19 mouse cellular contexts compared by ENCODE assay signal in genomic region chr9:78451382-78451781, GRCm38 (mm10). TPM values are rescaled to one million over a fixed set of nuclear protein-coding genes. Genes with fewer than 3 reads are reported as not detected.
DNase-seq lines count a peak whose midpoint lies in the region; ATAC-seq and TF ChIP-seq lines count a peak whose summit lies in the region.
"Had no signal": no experiment of that assay in that cellular context is flagged by ENCODE, and none has a peak within 500 bp of the region (broad histone marks: within the 10 kb centered on the region; RNA-seq: fewer than 3 reads in every experiment).

No protein-coding gene starts in this region.

- ATAC-seq in liver, embryonic 11.5 days (replicated peaks; ENCODE audit: low FRiP score) = no peak
- ATAC-seq in lung, postnatal 0 days = no peak
- ATAC-seq: CD4-positive, CD25-positive, alpha-beta regulatory T cell, adult 4 months; inflammation-experienced regulatory T-cells, adult 6 months had no signal

- peaks cover 13% of the 10 kb centered on the region for H3K36me3 ChIP-seq in liver, adult 2 months (ENCODE audit: control insufficient read depth, insufficient read depth, low read length)
- peaks cover 17% of the 10 kb centered on the region for H3K36me3 ChIP-seq in liver, embryonic 11.5 days (ENCODE audit: control insufficient read depth, insufficient read depth, low read length)
- H3K36me3 ChIP-seq in lung, postnatal 0 days (ENCODE audit: insufficient read depth, low read length) = peaks cover 5% of the 10 kb centered on the region; the same call in 1 of the 2 replicates

- no peak for TF ChIP-seq POLR2A in liver, adult 2 months (IDR thresholded peaks at IDR 0.05; ENCODE audit: extremely low read depth, insufficient read depth, low read length)
- TF ChIP-seq POLR2A in bone marrow, adult 2 months (IDR thresholded peaks at IDR 0.05; ENCODE audit: borderline replicate concordance, control insufficient read depth, low read depth, low read length) = no peak

- H3K79me2 ChIP-seq in liver, adult 2 months (ENCODE audit: control insufficient read depth, insufficient read depth, low read length) = no peaks in the 10 kb centered on the region; the same call in 1 of the 2 replicates

- H3K4me2 ChIP-seq in liver, embryonic 11.5 days = no peak overlapping the region
- H3K4me2 ChIP-seq in lung, postnatal 0 days (replicated peaks; ENCODE audit: low read depth, low read length) = no peak overlapping the region
- H3K4me2 ChIP-seq: neural tube, embryonic 15.5 days had no signal

- 70% methylated on average over 4 of the region's 4 CpGs for WGBS in liver, adult 2 months
- 64% methylated on average over 4 of the region's 4 CpGs for WGBS in liver, embryonic 11.5 days
- WGBS in bone marrow, adult 2 months = 16% methylated on average over 4 of the region's 4 CpGs
- 63% methylated on average over 4 of the region's 4 CpGs for WGBS in lung, postnatal 0 days

- TF ChIP-seq CTCF in liver, adult 2 months (IDR thresholded peaks at IDR 0.05; ENCODE audit: low read depth, low read length) = no peak
- no peak for TF ChIP-seq CTCF in bone marrow, adult 2 months (IDR thresholded peaks at IDR 0.05; ENCODE audit: control insufficient read depth, insufficient read depth, low read length)
- no peak for TF ChIP-seq CTCF in lung, postnatal 0 days (IDR thresholded peaks at IDR 0.05)

- H3K9me3 ChIP-seq in liver, embryonic 11.5 days (ENCODE audit: control insufficient read depth, low read length) = no peaks in the 10 kb centered on the region
- no peaks in the 10 kb centered on the region for H3K9me3 ChIP-seq in lung, postnatal 0 days (ENCODE audit: low read length)
- H3K9me3 ChIP-seq: neural tube, embryonic 15.5 days had no signal

- H3K27me3 ChIP-seq in liver, adult 2 months (ENCODE audit: control insufficient read depth, insufficient read depth, low read length) = no peaks in the 10 kb centered on the region
- H3K27me3 ChIP-seq in liver, embryonic 11.5 days (replicated peaks; ENCODE audit: control insufficient read depth, insufficient read depth, low read length) = peaks cover 4% of the 10 kb centered on the region; the same call in 1 of the 2 replicates
- H3K27me3 ChIP-seq in lung, postnatal 0 days (replicated peaks; ENCODE audit: insufficient read depth, low read length) = no peaks in the 10 kb centered on the region

- H3K4me3 ChIP-seq in liver, adult 2 months (ENCODE audit: insufficient read depth, low read depth, low read length) = no peak overlapping the region
- H3K4me3 ChIP-seq in liver, embryonic 11.5 days (ENCODE audit: low read depth, low read length) = no peak overlapping the region
- no peak overlapping the region for H3K4me3 ChIP-seq in bone marrow, adult 2 months (replicated peaks; ENCODE audit: control insufficient read depth, low read depth, low read length)
- H3K4me3 ChIP-seq in lung, postnatal 0 days (ENCODE audit: low read depth, low read length) = no peak overlapping the region
- H3K4me3 ChIP-seq: heart, adult 2 months; neural tube, embryonic 15.5 days had no signal

- peaks cover 9% of the 10 kb centered on the region; the same call in 1 of the 2 replicates for H3K4me1 ChIP-seq in liver, adult 2 months (ENCODE audit: control insufficient read depth, insufficient read depth, low read length)
- H3K4me1 ChIP-seq in liver, embryonic 11.5 days (replicated peaks; ENCODE audit: control insufficient read depth, insufficient read depth, low read length) = peaks cover 10% of the 10 kb centered on the region
- H3K4me1 ChIP-seq in bone marrow, adult 2 months (ENCODE audit: control insufficient read depth, insufficient read depth, low read length) = peaks cover 5% of the 10 kb centered on the region; the same call in 1 of the 2 replicates
- H3K4me1 ChIP-seq in lung, postnatal 0 days (ENCODE audit: insufficient read depth, low read depth, low read length) = peaks cover 5% of the 10 kb centered on the region; the same call in 1 of the 2 replicates

- no peak overlapping the region for H3K9ac ChIP-seq in liver, adult 2 months (ENCODE audit: low read depth, low read length)
- H3K9ac ChIP-seq in liver, embryonic 11.5 days (ENCODE audit: low read depth, low read length) = no peak overlapping the region
- H3K9ac ChIP-seq in lung, postnatal 0 days (replicated peaks; ENCODE audit: low read depth) = no peak overlapping the region
- H3K9ac ChIP-seq: neural tube, embryonic 15.5 days had no signal

- DNase-seq in liver, adult 2 months (ENCODE audit: extremely low read depth, low read depth, low spot score) = peak; percentile 22
- no peak for DNase-seq in liver, embryonic 11.5 days (ENCODE audit: low spot score)
- peak; percentile 31 for DNase-seq in lung, postnatal 0 days (ENCODE audit: low spot score)
- DNase-seq in monocyte, adult 2 months (ENCODE audit: low read depth in 1 of 2, low spot score in 2 of 2) = peak; percentile 42 to 53
- DNase-seq in embryo, embryonic 10.5 days (ENCODE audit: low spot score) = no peak
- DNase-seq in urinary bladder, postnatal 10 days (ENCODE audit: low spot score) = no peak
- DNase-seq in adrenal gland, postnatal 4 days (ENCODE audit: low spot score in 2 of 2) = no peak
- DNase-seq: cerebellum, postnatal 10 days; kidney, postnatal 14 days; layer of hippocampus, postnatal 36 days had no signal

- no peak for TF ChIP-seq EP300 in lung, postnatal 0 days (IDR thresholded peaks at IDR 0.05)

- H3K27ac ChIP-seq in liver, adult 2 months (replicated peaks; ENCODE audit: insufficient read depth, low read depth, low read length) = no peak overlapping the region
- H3K27ac ChIP-seq in liver, embryonic 11.5 days (ENCODE audit: low read depth, low read length) = no peak overlapping the region
- H3K27ac ChIP-seq in bone marrow, adult 2 months (ENCODE audit: control insufficient read depth, insufficient read depth, low read depth, low read length, poor library complexity) = peak overlapping the region; percentile 83
- no peak overlapping the region for H3K27ac ChIP-seq in lung, postnatal 0 days (ENCODE audit: low read length)
- H3K27ac ChIP-seq: heart, adult 2 months; neural tube, embryonic 15.5 days had no signal

RNA-seq across cellular contexts. Expression of gene Gm17324, which starts 2.8 kb away (rescaled TPM):
- total RNA-seq in liver, adult 2 months (2014; rRNA removed) = 0.18 and 0.20 TPM in 2 replicates
- 0.20 and 0.60 TPM in 2 replicates for polyA plus RNA-seq in liver, adult 2 months (2012; rRNA removed)
- polyA plus RNA-seq in liver, embryonic 11.5 days (2014; fragmentation: Nextera tagmentation; extraction: Ambion mirVana) = 0.96 and 1.2 TPM in 2 replicates
- polyA plus RNA-seq in bone marrow, adult 2 months (2011; ENCODE audit: insufficient read depth, insufficient read length, low replicate concordance, missing spikeins) = not detected in 2 replicates
- polyA plus RNA-seq in lung, postnatal 0 days (2015; fragmentation: Nextera tagmentation; extraction: Ambion mirVana) = 0.80 and 0.88 TPM in 2 replicates
- under 1 TPM; 0.34 to 0.79 TPM for total RNA-seq in adrenal gland, postnatal 4 days (2021)
- total RNA-seq: heart, adult 2 months; heart, postnatal 25 days had no signal
- polyA plus RNA-seq: heart, adult 2 months; spleen, adult 2 months had no signal

RNA-seq across cellular contexts. Expression of gene Mto1, which starts 3.4 kb away (rescaled TPM):
- 18.7 and 18.9 TPM in 2 replicates for total RNA-seq in liver, adult 2 months (2014; rRNA removed)
- 16.9 and 17.3 TPM in 2 replicates for polyA plus RNA-seq in liver, adult 2 months (2012; rRNA removed)
- 43.0 and 44.4 TPM in 2 replicates for polyA plus RNA-seq in liver, embryonic 11.5 days (2014; fragmentation: Nextera tagmentation; extraction: Ambion mirVana)
- 10.2 and 24.4 TPM in 2 replicates for polyA plus RNA-seq in bone marrow, adult 2 months (2011; ENCODE audit: insufficient read depth, insufficient read length, low replicate concordance, missing spikeins)
- 11.2 and 12.2 TPM in 2 replicates for polyA plus RNA-seq in lung, postnatal 0 days (2015; fragmentation: Nextera tagmentation; extraction: Ambion mirVana)
- total RNA-seq in adrenal gland, postnatal 4 days (2021) = 10 to 100 TPM; 25.4 to 27.7 TPM

RNA-seq across cellular contexts. Expression of gene Cgas, which starts 8.3 kb away (rescaled TPM):
- total RNA-seq in liver, adult 2 months (2014; rRNA removed) = 0.18 and 0.34 TPM in 2 replicates
- 0.07 and 0.12 TPM in 2 replicates for polyA plus RNA-seq in liver, adult 2 months (2012; rRNA removed)
- polyA plus RNA-seq in liver, embryonic 11.5 days (2014; fragmentation: Nextera tagmentation; extraction: Ambion mirVana) = 0.85 and 1.3 TPM in 2 replicates
- 3.1 and 4.7 TPM in 2 replicates for polyA plus RNA-seq in bone marrow, adult 2 months (2011; ENCODE audit: insufficient read depth, insufficient read length, low replicate concordance, missing spikeins)
- polyA plus RNA-seq in lung, postnatal 0 days (2015; fragmentation: Nextera tagmentation; extraction: Ambion mirVana) = 0.86 TPM in 2 replicates
- 1 to 10 TPM; 1.6 to 1.7 TPM for total RNA-seq in adrenal gland, postnatal 4 days (2021)

RNA-seq across cellular contexts. Expression of gene Eef1a1, which starts 37.6 kb away (rescaled TPM):
- 7,986 and 8,406 TPM in 2 replicates for total RNA-seq in liver, adult 2 months (2014; rRNA removed)
- polyA plus RNA-seq in liver, adult 2 months (2012; rRNA removed) = 2,468 and 2,707 TPM in 2 replicates
- polyA plus RNA-seq in liver, embryonic 11.5 days (2014; fragmentation: Nextera tagmentation; extraction: Ambion mirVana) = 4,536 and 4,551 TPM in 2 replicates
- 2,479 and 3,710 TPM in 2 replicates for polyA plus RNA-seq in bone marrow, adult 2 months (2011; ENCODE audit: insufficient read depth, insufficient read length, low replicate concordance, missing spikeins)
- 2,930 and 3,003 TPM in 2 replicates for polyA plus RNA-seq in lung, postnatal 0 days (2015; fragmentation: Nextera tagmentation; extraction: Ambion mirVana)
- 1,000 to 10,000 TPM; 7,895 to 7,946 TPM for total RNA-seq in adrenal gland, postnatal 4 days (2021)

RNA-seq across cellular contexts. Expression of gene Ddx43, which starts 55.8 kb away (rescaled TPM):
- total RNA-seq in liver, adult 2 months (2014; rRNA removed) = 0.09 TPM in 1 of 2 replicates, not detected in the other
- polyA plus RNA-seq in liver, adult 2 months (2012; rRNA removed) = not detected in 2 replicates
- 0.19 and 0.21 TPM in 2 replicates for polyA plus RNA-seq in liver, embryonic 11.5 days (2014; fragmentation: Nextera tagmentation; extraction: Ambion mirVana)
- polyA plus RNA-seq in bone marrow, adult 2 months (2011; ENCODE audit: insufficient read depth, insufficient read length, low replicate concordance, missing spikeins) = not detected in 2 replicates
- polyA plus RNA-seq in lung, postnatal 0 days (2015; fragmentation: Nextera tagmentation; extraction: Ambion mirVana) = 0.05 TPM in 1 of 2 replicates, not detected in the other
- under 1 TPM; 0.14 to 0.17 TPM for total RNA-seq in adrenal gland, postnatal 4 days (2021)
- total RNA-seq: heart, adult 2 months; heart, postnatal 25 days; layer of hippocampus, postnatal 36 days; midbrain, postnatal 0 days had no signal
- polyA plus RNA-seq: embryonic facial prominence, embryonic 11.5 days; heart, adult 2 months had no signal

Comparison
In these comparisons a context has a peak if more than half of its experiments do, and no peak if none do; other contexts are left out.
1. DNase-seq: peak in liver, adult 2 months (single experiment), lung, postnatal 0 days (single experiment) and monocyte, adult 2 months (2 of 2); none in liver, embryonic 11.5 days (single experiment), embryo, embryonic 10.5 days (single experiment), urinary bladder, postnatal 10 days (single experiment) and adrenal gland, postnatal 4 days (0 of 2).